In genomic region chr10:70919851-70920250, GRCm38 (mm10) we compare ENCODE assay signal across 22 mouse cellular contexts.
DNase-seq lines count a peak whose midpoint lies in the region; ATAC-seq and TF ChIP-seq lines count a peak whose summit lies in the region.
"Had no signal": no experiment of that assay in that cellular context is flagged by ENCODE, and none has a peak within 500 bp of the region (broad histone marks: within the 10 kb centered on the region; RNA-seq: fewer than 3 reads in every experiment).

No protein-coding gene starts in this region.

- H3K4me3 ChIP-seq in forebrain, embryonic 14.5 days (ENCODE audit: low read depth, low read length) = no peak overlapping the region
- H3K4me3 ChIP-seq in forebrain, embryonic 15.5 days = no peak overlapping the region
- no peak overlapping the region for H3K4me3 ChIP-seq in hindbrain, embryonic 16.5 days (ENCODE audit: low read length)
- H3K4me3 ChIP-seq in hindbrain, embryonic 11.5 days (ENCODE audit: low read depth, low read length) = no peak overlapping the region
- H3K4me3 ChIP-seq in midbrain, embryonic 16.5 days (ENCODE audit: low read depth, low read length) = no peak overlapping the region
- no peak overlapping the region for H3K4me3 ChIP-seq in midbrain, embryonic 14.5 days (replicated peaks; ENCODE audit: low read depth, low read length)
- H3K4me3 ChIP-seq in embryonic fibroblast, embryonic 13.5 days (ENCODE audit: insufficient read depth, low read length) = no peak overlapping the region
- H3K4me3 ChIP-seq: embryonic facial prominence, embryonic 13.5 days; heart, embryonic 13.5 days had no signal

- no peak for TF ChIP-seq POLR2A in embryonic fibroblast, embryonic 13.5 days (IDR thresholded peaks at IDR 0.05; ENCODE audit: low read depth, low read length)

- no peak overlapping the region for H3K27ac ChIP-seq in forebrain, embryonic 14.5 days (ENCODE audit: low read depth, low read length)
- no peak overlapping the region for H3K27ac ChIP-seq in forebrain, embryonic 15.5 days (replicated peaks)
- H3K27ac ChIP-seq in hindbrain, embryonic 16.5 days (ENCODE audit: low read depth, low read length) = no peak overlapping the region
- H3K27ac ChIP-seq in hindbrain, embryonic 11.5 days (ENCODE audit: low read depth, low read length) = no peak overlapping the region
- 0 out of 2 replicates have a peak overlapping the region, but pooled peaks have one; percentile 10 for H3K27ac ChIP-seq in midbrain, embryonic 16.5 days (ENCODE audit: low read length)
- no peak overlapping the region for H3K27ac ChIP-seq in midbrain, embryonic 14.5 days (replicated peaks; ENCODE audit: low read depth, low read length)
- peak overlapping the region; percentile 31; the same call in 1 of the 2 replicates for H3K27ac ChIP-seq in embryonic fibroblast, embryonic 13.5 days (ENCODE audit: insufficient read depth, low read length)
- H3K27ac ChIP-seq: embryonic facial prominence, embryonic 13.5 days; heart, embryonic 13.5 days; hindbrain, embryonic 14.5 days had no signal

- DNase-seq in forebrain, embryonic 14.5 days (ENCODE audit: low spot score) = peak; percentile 15
- DNase-seq in hindbrain, embryonic 11.5 days (ENCODE audit: low spot score) = no peak
- no peak for DNase-seq in midbrain, embryonic 14.5 days
- DNase-seq: adrenal gland, adult 8-10 months; adrenal gland, postnatal 36 days; B cell, adult 2 months; cerebellum, adult 11 months; cerebellum, adult 8-10 months; cerebellum, postnatal 25 days; gastrocnemius, postnatal 36 days; heart, postnatal 4 days had no signal

- H3K27me3 ChIP-seq in forebrain, embryonic 14.5 days (replicated peaks; ENCODE audit: control insufficient read depth, insufficient read depth, low read length) = no peaks in the 10 kb centered on the region
- H3K27me3 ChIP-seq in forebrain, embryonic 15.5 days = no peaks in the 10 kb centered on the region
- H3K27me3 ChIP-seq in hindbrain, embryonic 16.5 days (replicated peaks; ENCODE audit: control insufficient read depth, insufficient read depth, low read length) = no peaks in the 10 kb centered on the region
- H3K27me3 ChIP-seq in hindbrain, embryonic 11.5 days (ENCODE audit: control insufficient read depth, insufficient read depth, low read length) = no peaks in the 10 kb centered on the region
- no peaks in the 10 kb centered on the region for H3K27me3 ChIP-seq in midbrain, embryonic 16.5 days (ENCODE audit: control insufficient read depth, insufficient read depth, low read depth, low read length)
- H3K27me3 ChIP-seq in midbrain, embryonic 14.5 days (ENCODE audit: control insufficient read depth, insufficient read depth, low read length) = no peaks in the 10 kb centered on the region
- H3K27me3 ChIP-seq: embryonic facial prominence, embryonic 13.5 days; heart, embryonic 13.5 days had no signal

- no peak overlapping the region for H3K4me2 ChIP-seq in forebrain, embryonic 14.5 days (ENCODE audit: low read length)
- no peak overlapping the region for H3K4me2 ChIP-seq in forebrain, embryonic 15.5 days (replicated peaks)
- no peak overlapping the region for H3K4me2 ChIP-seq in hindbrain, embryonic 16.5 days (ENCODE audit: low read length)
- no peak overlapping the region for H3K4me2 ChIP-seq in hindbrain, embryonic 11.5 days (replicated peaks; ENCODE audit: low read depth, low read length)
- no peak overlapping the region for H3K4me2 ChIP-seq in midbrain, embryonic 16.5 days (ENCODE audit: low read length)
- H3K4me2 ChIP-seq in midbrain, embryonic 14.5 days (ENCODE audit: low read length) = no peak overlapping the region
- H3K4me2 ChIP-seq: embryonic facial prominence, embryonic 13.5 days; hindbrain, embryonic 14.5 days had no signal

- TF ChIP-seq CTCF in embryonic fibroblast, embryonic 13.5 days (IDR thresholded peaks at IDR 0.05; ENCODE audit: borderline replicate concordance, insufficient read depth, low read length) = no peak

- 32% methylated on average over 1 of the region's 1 CpGs for WGBS in forebrain, embryonic 14.5 days
- 30% methylated on average over 1 of the region's 1 CpGs for WGBS in forebrain, embryonic 15.5 days
- 44% methylated on average over 1 of the region's 1 CpGs for WGBS in hindbrain, embryonic 16.5 days
- WGBS in hindbrain, embryonic 11.5 days = 64% methylated on average over 1 of the region's 1 CpGs
- WGBS in midbrain, embryonic 16.5 days = 31% methylated on average over 1 of the region's 1 CpGs
- 70% methylated on average over 1 of the region's 1 CpGs for WGBS in midbrain, embryonic 14.5 days

- H3K9ac ChIP-seq in forebrain, embryonic 14.5 days (ENCODE audit: low read length) = no peak overlapping the region
- H3K9ac ChIP-seq in forebrain, embryonic 15.5 days (replicated peaks) = no peak overlapping the region
- H3K9ac ChIP-seq in hindbrain, embryonic 16.5 days (ENCODE audit: low read depth, low read length) = no peak overlapping the region
- no peak overlapping the region for H3K9ac ChIP-seq in hindbrain, embryonic 11.5 days (ENCODE audit: low read depth, low read length)
- H3K9ac ChIP-seq in midbrain, embryonic 16.5 days (ENCODE audit: low read depth, low read length) = no peak overlapping the region
- no peak overlapping the region for H3K9ac ChIP-seq in midbrain, embryonic 14.5 days (replicated peaks; ENCODE audit: low read length)
- H3K9ac ChIP-seq: embryonic facial prominence, embryonic 13.5 days; heart, embryonic 13.5 days; hindbrain, embryonic 14.5 days had no signal

- H3K9me3 ChIP-seq in forebrain, embryonic 14.5 days (replicated peaks; ENCODE audit: control insufficient read depth, low read length) = no peaks in the 10 kb centered on the region; the same call in 1 of the 2 replicates
- no peaks in the 10 kb centered on the region for H3K9me3 ChIP-seq in forebrain, embryonic 15.5 days
- peaks cover 4% of the 10 kb centered on the region; the same call in 1 of the 2 replicates for H3K9me3 ChIP-seq in hindbrain, embryonic 16.5 days (ENCODE audit: control insufficient read depth, low read length)
- 0 out of 2 replicates have a peak, but pooled peaks cover 3% of the 10 kb centered on the region for H3K9me3 ChIP-seq in hindbrain, embryonic 11.5 days (ENCODE audit: control insufficient read depth, low read length)
- H3K9me3 ChIP-seq in midbrain, embryonic 16.5 days (replicated peaks; ENCODE audit: control insufficient read depth, low read length, poor library complexity, severe bottlenecking) = 0 out of 2 replicates have a peak, but pooled peaks cover 3% of the 10 kb centered on the region
- H3K9me3 ChIP-seq in midbrain, embryonic 14.5 days (ENCODE audit: control insufficient read depth, low read length) = peaks cover 4% of the 10 kb centered on the region; the same call in 1 of the 2 replicates

- H3K36me3 ChIP-seq in forebrain, embryonic 14.5 days (ENCODE audit: control insufficient read depth, insufficient read depth, low read length) = no peaks in the 10 kb centered on the region
- H3K36me3 ChIP-seq in forebrain, embryonic 15.5 days = no peaks in the 10 kb centered on the region
- H3K36me3 ChIP-seq in hindbrain, embryonic 16.5 days (ENCODE audit: control insufficient read depth, insufficient read depth, low read length) = no peaks in the 10 kb centered on the region
- H3K36me3 ChIP-seq in hindbrain, embryonic 11.5 days (ENCODE audit: control insufficient read depth, insufficient read depth, low read length) = no peaks in the 10 kb centered on the region
- no peaks in the 10 kb centered on the region for H3K36me3 ChIP-seq in midbrain, embryonic 16.5 days (ENCODE audit: control insufficient read depth, insufficient read depth, low read length)
- no peaks in the 10 kb centered on the region for H3K36me3 ChIP-seq in midbrain, embryonic 14.5 days (ENCODE audit: control insufficient read depth, insufficient read depth, low read length)
- H3K36me3 ChIP-seq: G1E had no signal

- H3K4me1 ChIP-seq in forebrain, embryonic 14.5 days (ENCODE audit: control insufficient read depth, insufficient read depth, low read length) = no peaks in the 10 kb centered on the region
- H3K4me1 ChIP-seq in forebrain, embryonic 15.5 days = no peaks in the 10 kb centered on the region
- no peaks in the 10 kb centered on the region for H3K4me1 ChIP-seq in hindbrain, embryonic 16.5 days (ENCODE audit: control insufficient read depth, insufficient read depth, low read depth, low read length)
- no peaks in the 10 kb centered on the region for H3K4me1 ChIP-seq in hindbrain, embryonic 11.5 days (replicated peaks; ENCODE audit: control insufficient read depth, insufficient read depth, low read length)
- H3K4me1 ChIP-seq in midbrain, embryonic 16.5 days (ENCODE audit: control insufficient read depth, insufficient read depth, low read length) = no peaks in the 10 kb centered on the region
- H3K4me1 ChIP-seq in midbrain, embryonic 14.5 days (ENCODE audit: control insufficient read depth, insufficient read depth, low read length) = no peaks in the 10 kb centered on the region
- H3K4me1 ChIP-seq in embryonic fibroblast, embryonic 13.5 days (ENCODE audit: control insufficient read depth, insufficient read depth, low read length) = peaks cover 4% of the 10 kb centered on the region
- H3K4me1 ChIP-seq: embryonic facial prominence, embryonic 13.5 days; heart, embryonic 13.5 days had no signal

- no peak for ATAC-seq in forebrain, embryonic 14.5 days
- no peak for ATAC-seq in forebrain, embryonic 15.5 days (replicated peaks)
- peak; percentile 37; the same call in 1 of the 2 replicates for ATAC-seq in hindbrain, embryonic 16.5 days
- no peak for ATAC-seq in hindbrain, embryonic 11.5 days (ENCODE audit: low FRiP score)
- ATAC-seq in midbrain, embryonic 16.5 days = peak; percentile 25; the same call in 1 of the 2 replicates
- ATAC-seq in midbrain, embryonic 14.5 days (ENCODE audit: low FRiP score, low TSS enrichment) = no peak
- ATAC-seq: CD4-positive, CD25-positive, alpha-beta regulatory T cell, adult 4 months; forebrain, embryonic 16.5 days; inflammation-experienced regulatory T-cells, adult 6 months had no signal

Comparison
In these comparisons a context has a peak if more than half of its experiments do, and no peak if none do; other contexts are left out.
1. ATAC-seq: peak in hindbrain, embryonic 16.5 days (single experiment) and midbrain, embryonic 16.5 days (single experiment); none in forebrain, embryonic 14.5 days (single experiment), forebrain, embryonic 15.5 days (single experiment), hindbrain, embryonic 11.5 days (single experiment) and midbrain, embryonic 14.5 days (single experiment).
2. H3K27ac ChIP-seq: peak in midbrain, embryonic 16.5 days (single experiment) and embryonic fibroblast, embryonic 13.5 days (single experiment); none in forebrain, embryonic 14.5 days (single experiment), forebrain, embryonic 15.5 days (single experiment), hindbrain, embryonic 16.5 days (single experiment), hindbrain, embryonic 11.5 days (single experiment) and midbrain, embryonic 14.5 days (single experiment).